ENCODE assay signal across 9 mouse cellular contexts in genomic region chr1:73942243-73942642, GRCm38 (mm10).
A peak's percentile ranks its signal among the peaks of the same experiment; 100 is the strongest.
DNase-seq lines count a peak whose midpoint lies in the region; ATAC-seq lines count a peak whose summit lies in the region.
"Had no signal": no experiment of that assay in that cellular context is flagged by ENCODE, and none has a peak within 500 bp of the region (broad histone marks: within the 10 kb centered on the region; RNA-seq: fewer than 3 reads in every experiment).

No protein-coding gene starts in this region.

- no peak overlapping the region for H3K27ac ChIP-seq in midbrain, embryonic 11.5 days (ENCODE audit: low read depth, low read length)
- no peak overlapping the region for H3K27ac ChIP-seq in midbrain, embryonic 15.5 days
- H3K27ac ChIP-seq in heart, embryonic 16.5 days (ENCODE audit: low read length), result peak overlapping the region; percentile 82
- H3K27ac ChIP-seq in stomach, embryonic 14.5 days (ENCODE audit: low read length), result peak overlapping the region; percentile 58; the same call in 1 of the 2 replicates
- H3K27ac ChIP-seq: neural tube, embryonic 13.5 days had no signal

- H3K9ac ChIP-seq in midbrain, embryonic 11.5 days (ENCODE audit: low read length), result no peak overlapping the region
- no peak overlapping the region for H3K9ac ChIP-seq in midbrain, embryonic 15.5 days
- H3K9ac ChIP-seq in heart, embryonic 16.5 days (ENCODE audit: low read length), result no peak overlapping the region
- no peak overlapping the region for H3K9ac ChIP-seq in stomach, embryonic 14.5 days (replicated peaks; ENCODE audit: low read depth, low read length)
- H3K9ac ChIP-seq: neural tube, embryonic 13.5 days had no signal

- peak; percentile 44 for DNase-seq in embryo, embryonic 10 days (ENCODE audit: low spot score)
- DNase-seq in embryo, embryonic 9.5 days (ENCODE audit: extremely low spot score), result no peak
- no peak for DNase-seq in midbrain, embryonic 11.5 days (ENCODE audit: low spot score, missing footprints)
- no peak for DNase-seq in cerebellum, adult 11-12 months
- no peak for DNase-seq in adrenal gland, adult 8-10 months

- H3K27me3 ChIP-seq in midbrain, embryonic 11.5 days (ENCODE audit: control insufficient read depth, insufficient read depth, low read length), result no peaks in the 10 kb centered on the region
- H3K27me3 ChIP-seq in midbrain, embryonic 15.5 days (replicated peaks), result no peaks in the 10 kb centered on the region
- H3K27me3 ChIP-seq in heart, embryonic 16.5 days (ENCODE audit: control insufficient read depth, insufficient read depth, low read length), result no peaks in the 10 kb centered on the region
- no peaks in the 10 kb centered on the region for H3K27me3 ChIP-seq in stomach, embryonic 14.5 days (ENCODE audit: control insufficient read depth, insufficient read depth, low read length)
- H3K27me3 ChIP-seq: neural tube, embryonic 13.5 days had no signal

- ATAC-seq in midbrain, embryonic 11.5 days (ENCODE audit: low FRiP score), result peak; percentile 50; the same call in 1 of the 2 replicates
- no peak for ATAC-seq in midbrain, embryonic 15.5 days (replicated peaks)
- peak; percentile 33 for ATAC-seq in heart, embryonic 16.5 days (replicated peaks; ENCODE audit: extremely low read depth, insufficient read depth, low FRiP score)
- 0 out of 2 replicates have a peak, but pooled peaks have one; percentile 30 for ATAC-seq in stomach, embryonic 14.5 days (ENCODE audit: insufficient number of reproducible peaks, insufficient read depth, low FRiP score, low read depth)

- H3K4me1 ChIP-seq in midbrain, embryonic 11.5 days (ENCODE audit: control insufficient read depth, insufficient read depth, low read length), result peaks cover 7% of the 10 kb centered on the region
- H3K4me1 ChIP-seq in midbrain, embryonic 15.5 days, result 0 out of 2 replicates have a peak, but pooled peaks cover 8% of the 10 kb centered on the region
- peaks cover 88% of the 10 kb centered on the region for H3K4me1 ChIP-seq in heart, embryonic 16.5 days (ENCODE audit: control insufficient read depth, insufficient read depth, low read length)
- peaks cover 28% of the 10 kb centered on the region; the same call in 1 of the 2 replicates for H3K4me1 ChIP-seq in stomach, embryonic 14.5 days (ENCODE audit: control insufficient read depth, insufficient read depth, low read length)

- H3K4me2 ChIP-seq in midbrain, embryonic 11.5 days, result no peak overlapping the region
- no peak overlapping the region for H3K4me2 ChIP-seq in midbrain, embryonic 15.5 days
- no peak overlapping the region for H3K4me2 ChIP-seq in heart, embryonic 16.5 days (ENCODE audit: low read depth, low read length)
- H3K4me2 ChIP-seq in stomach, embryonic 14.5 days (replicated peaks; ENCODE audit: low read depth, low read length), result no peak overlapping the region
- H3K4me2 ChIP-seq: neural tube, embryonic 13.5 days had no signal

- no peaks in the 10 kb centered on the region; the same call in 1 of the 2 replicates for H3K36me3 ChIP-seq in midbrain, embryonic 11.5 days (ENCODE audit: control insufficient read depth, insufficient read depth, low read length)
- no peaks in the 10 kb centered on the region for H3K36me3 ChIP-seq in midbrain, embryonic 15.5 days (replicated peaks)
- peaks cover 33% of the 10 kb centered on the region for H3K36me3 ChIP-seq in heart, embryonic 16.5 days (ENCODE audit: control insufficient read depth, insufficient read depth)
- H3K36me3 ChIP-seq in stomach, embryonic 14.5 days (ENCODE audit: control insufficient read depth, insufficient read depth, low read length), result peaks cover 6% of the 10 kb centered on the region; the same call in 1 of the 2 replicates
- H3K36me3 ChIP-seq: neural tube, embryonic 13.5 days had no signal

- WGBS in midbrain, embryonic 11.5 days, result 42% methylated on average over 2 of the region's 2 CpGs
- WGBS in midbrain, embryonic 15.5 days, result 39% methylated on average over 2 of the region's 2 CpGs
- WGBS in heart, embryonic 16.5 days, result 46% methylated on average over 2 of the region's 2 CpGs
- WGBS in stomach, embryonic 14.5 days, result 53% methylated on average over 2 of the region's 2 CpGs

- H3K9me3 ChIP-seq in midbrain, embryonic 11.5 days (ENCODE audit: control insufficient read depth, low read length), result no peaks in the 10 kb centered on the region
- no peaks in the 10 kb centered on the region for H3K9me3 ChIP-seq in midbrain, embryonic 15.5 days
- H3K9me3 ChIP-seq in heart, embryonic 16.5 days (replicated peaks; ENCODE audit: control insufficient read depth, low read length), result no peaks in the 10 kb centered on the region
- no peaks in the 10 kb centered on the region for H3K9me3 ChIP-seq in stomach, embryonic 14.5 days (ENCODE audit: control insufficient read depth, low read depth, low read length)
- H3K9me3 ChIP-seq: neural tube, embryonic 13.5 days had no signal

- no peak overlapping the region for H3K4me3 ChIP-seq in midbrain, embryonic 11.5 days (ENCODE audit: low read depth, low read length)
- H3K4me3 ChIP-seq in midbrain, embryonic 15.5 days, result no peak overlapping the region
- H3K4me3 ChIP-seq in heart, embryonic 16.5 days (ENCODE audit: low read length), result no peak overlapping the region
- no peak overlapping the region for H3K4me3 ChIP-seq in stomach, embryonic 14.5 days (ENCODE audit: low read depth, low read length)
- H3K4me3 ChIP-seq: neural tube, embryonic 13.5 days had no signal

Comparison
In these comparisons a context has a peak if more than half of its experiments do, and no peak if none do; other contexts are left out.
1. H3K27ac ChIP-seq: peak in heart, embryonic 16.5 days (single experiment) and stomach, embryonic 14.5 days (single experiment); none in midbrain, embryonic 11.5 days (single experiment) and midbrain, embryonic 15.5 days (single experiment).